10 mouse cellular contexts compared by ENCODE assay signal in genomic region chr10:93288336-93288735, GRCm38 (mm10). TPM values are rescaled to one million over a fixed set of nuclear protein-coding genes. Genes with fewer than 3 reads are reported as not detected.
DNase-seq lines count a peak whose midpoint lies in the region; ATAC-seq and TF ChIP-seq lines count a peak whose summit lies in the region.
"Had no signal": no experiment of that assay in that cellular context is flagged by ENCODE, and none has a peak within 500 bp of the region (broad histone marks: within the 10 kb centered on the region; RNA-seq: fewer than 3 reads in every experiment).

No protein-coding gene starts in this region.

- H3K4me2 ChIP-seq in heart, embryonic 14.5 days (ENCODE audit: low read length), result 0 out of 2 replicates have a peak overlapping the region, but pooled peaks have one; percentile 14
- no peak overlapping the region for H3K4me2 ChIP-seq in midbrain, postnatal 0 days (ENCODE audit: low read depth, low read length, poor library complexity, severe bottlenecking)
- H3K4me2 ChIP-seq in midbrain, embryonic 15.5 days, result no peak overlapping the region
- no peak overlapping the region for H3K4me2 ChIP-seq in stomach, postnatal 0 days (replicated peaks; ENCODE audit: low read depth)
- H3K4me2 ChIP-seq: hindbrain, embryonic 15.5 days; limb, embryonic 15.5 days had no signal

- peaks cover 19% of the 10 kb centered on the region; the same call in 1 of the 2 replicates for H3K36me3 ChIP-seq in heart, embryonic 14.5 days (ENCODE audit: control insufficient read depth, insufficient read depth, low read length)
- peaks cover 24% of the 10 kb centered on the region for H3K36me3 ChIP-seq in heart, embryonic 10.5 days
- no peaks in the 10 kb centered on the region for H3K36me3 ChIP-seq in midbrain, postnatal 0 days (ENCODE audit: insufficient read depth, low read length)
- no peaks in the 10 kb centered on the region for H3K36me3 ChIP-seq in midbrain, embryonic 15.5 days (replicated peaks)
- no peaks in the 10 kb centered on the region for H3K36me3 ChIP-seq in stomach, postnatal 0 days (ENCODE audit: control insufficient read depth, insufficient read depth, low read length)
- H3K36me3 ChIP-seq: hindbrain, embryonic 15.5 days had no signal

- H3K9me3 ChIP-seq in heart, embryonic 14.5 days (ENCODE audit: control insufficient read depth, low read length), result 0 out of 2 replicates have a peak, but pooled peaks cover 2% of the 10 kb centered on the region
- H3K9me3 ChIP-seq in heart, embryonic 10.5 days, result no peaks in the 10 kb centered on the region
- H3K9me3 ChIP-seq in midbrain, postnatal 0 days (ENCODE audit: low read length), result no peaks in the 10 kb centered on the region
- no peaks in the 10 kb centered on the region for H3K9me3 ChIP-seq in midbrain, embryonic 15.5 days
- H3K9me3 ChIP-seq in stomach, postnatal 0 days (ENCODE audit: control insufficient read depth, low read length), result no peaks in the 10 kb centered on the region
- H3K9me3 ChIP-seq: hindbrain, embryonic 15.5 days; limb, embryonic 15.5 days had no signal

- TF ChIP-seq EP300 in stomach, postnatal 0 days (optimal IDR thresholded peaks at IDR 0.05), result no peak

- no peak overlapping the region for H3K4me3 ChIP-seq in heart, embryonic 14.5 days (ENCODE audit: control insufficient read depth in 1 of 2, insufficient read depth in 1 of 2, low read depth in 1 of 2, low read length in 2 of 2)
- no peak overlapping the region for H3K4me3 ChIP-seq in heart, embryonic 10.5 days
- no peak overlapping the region for H3K4me3 ChIP-seq in midbrain, postnatal 0 days (ENCODE audit: low read depth, low read length)
- H3K4me3 ChIP-seq in midbrain, embryonic 15.5 days, result no peak overlapping the region
- no peak overlapping the region for H3K4me3 ChIP-seq in stomach, postnatal 0 days (ENCODE audit: low read depth, low read length)
- H3K4me3 ChIP-seq: hindbrain, embryonic 15.5 days; limb, embryonic 15.5 days had no signal

- no peak for TF ChIP-seq POLR2A in brain, embryonic 14.5 days (IDR thresholded peaks at IDR 0.05; ENCODE audit: borderline replicate concordance, extremely low read depth, insufficient read depth, insufficient read length, poor library complexity, severe bottlenecking)

- peak; percentile 14; the same call in 1 of the 2 replicates for ATAC-seq in heart, embryonic 14.5 days (ENCODE audit: insufficient number of reproducible peaks, insufficient read depth, low FRiP score, low read depth)
- ATAC-seq in midbrain, postnatal 0 days (ENCODE audit: low FRiP score), result no peak
- ATAC-seq in midbrain, embryonic 15.5 days (replicated peaks), result no peak
- ATAC-seq in stomach, postnatal 0 days (ENCODE audit: low FRiP score, low TSS enrichment), result no peak

- no peak overlapping the region for H3K9ac ChIP-seq in heart, embryonic 14.5 days (ENCODE audit: low read length)
- no peak overlapping the region for H3K9ac ChIP-seq in midbrain, postnatal 0 days (replicated peaks; ENCODE audit: low read length, poor library complexity, severe bottlenecking)
- H3K9ac ChIP-seq in midbrain, embryonic 15.5 days, result no peak overlapping the region
- 0 out of 2 replicates have a peak overlapping the region, but pooled peaks have one; percentile 4 for H3K9ac ChIP-seq in stomach, postnatal 0 days (ENCODE audit: low read length)
- H3K9ac ChIP-seq: hindbrain, embryonic 15.5 days; limb, embryonic 15.5 days had no signal

- TF ChIP-seq CTCF in midbrain, postnatal 0 days (IDR thresholded peaks at IDR 0.05), result no peak
- TF ChIP-seq CTCF in brain, embryonic 14.5 days (IDR thresholded peaks at IDR 0.05; ENCODE audit: borderline replicate concordance, extremely low read depth, insufficient read depth, insufficient read length), result no peak
- no peak for TF ChIP-seq CTCF in stomach, postnatal 0 days (IDR thresholded peaks at IDR 0.05; ENCODE audit: low read depth)

- H3K27ac ChIP-seq in heart, embryonic 14.5 days (replicated peaks in 1 of 2; ENCODE audit: control insufficient read depth in 1 of 2, insufficient read depth in 1 of 2, low read depth in 2 of 2, low read length in 2 of 2), result peak overlapping the region; percentile 61 to 66
- no peak overlapping the region for H3K27ac ChIP-seq in heart, embryonic 10.5 days
- H3K27ac ChIP-seq in midbrain, postnatal 0 days (ENCODE audit: low read depth, low read length), result no peak overlapping the region
- no peak overlapping the region for H3K27ac ChIP-seq in midbrain, embryonic 15.5 days
- H3K27ac ChIP-seq in stomach, postnatal 0 days (replicated peaks), result no peak overlapping the region
- H3K27ac ChIP-seq: hindbrain, embryonic 15.5 days; limb, embryonic 15.5 days had no signal

- no peak for DNase-seq in heart, embryonic 10.5 days (ENCODE audit: low spot score)
- DNase-seq in midbrain, postnatal 0 days (ENCODE audit: low spot score), result peak; percentile 61
- peak; percentile 77 for DNase-seq in brain, embryonic 14.5 days (ENCODE audit: low read depth)
- DNase-seq in stomach, postnatal 0 days (ENCODE audit: low spot score), result no peak
- no peak for DNase-seq in yolk sac, embryonic 10.5 days (ENCODE audit: low spot score)
- no peak for DNase-seq in ovary, postnatal 14 days (ENCODE audit: low spot score)

- H3K27me3 ChIP-seq in heart, embryonic 14.5 days (ENCODE audit: control insufficient read depth, insufficient read depth, low read length), result no peaks in the 10 kb centered on the region
- H3K27me3 ChIP-seq in heart, embryonic 10.5 days (ENCODE audit: insufficient read depth, poor library complexity, severe bottlenecking), result no peaks in the 10 kb centered on the region
- H3K27me3 ChIP-seq in midbrain, postnatal 0 days (ENCODE audit: insufficient read depth, low read length), result no peaks in the 10 kb centered on the region
- no peaks in the 10 kb centered on the region for H3K27me3 ChIP-seq in midbrain, embryonic 15.5 days (replicated peaks)
- no peaks in the 10 kb centered on the region for H3K27me3 ChIP-seq in stomach, postnatal 0 days (ENCODE audit: control insufficient read depth, insufficient read depth, low read length)
- H3K27me3 ChIP-seq: hindbrain, embryonic 15.5 days; limb, embryonic 15.5 days had no signal

- peaks cover 18 to 44% of the 10 kb centered on the region in 2 experiments for H3K4me1 ChIP-seq in heart, embryonic 14.5 days (ENCODE audit: control insufficient read depth in 2 of 2, insufficient read depth in 2 of 2, low read length in 2 of 2)
- peaks cover 29% of the 10 kb centered on the region for H3K4me1 ChIP-seq in heart, embryonic 10.5 days
- H3K4me1 ChIP-seq in midbrain, postnatal 0 days (ENCODE audit: insufficient read depth, low read length), result no peaks in the 10 kb centered on the region
- H3K4me1 ChIP-seq in midbrain, embryonic 15.5 days, result 0 out of 2 replicates have a peak, but pooled peaks cover 11% of the 10 kb centered on the region
- no peaks in the 10 kb centered on the region for H3K4me1 ChIP-seq in stomach, postnatal 0 days (replicated peaks; ENCODE audit: control insufficient read depth, insufficient read depth)

- 13% methylated on average over 4 of the region's 4 CpGs for WGBS in heart, embryonic 14.5 days
- 57% methylated on average over 4 of the region's 4 CpGs for WGBS in heart, embryonic 10.5 days
- WGBS in midbrain, postnatal 0 days, result 67% methylated on average over 4 of the region's 4 CpGs
- WGBS in midbrain, embryonic 15.5 days, result 66% methylated on average over 4 of the region's 4 CpGs
- 34% methylated on average over 4 of the region's 4 CpGs for WGBS in stomach, postnatal 0 days

RNA-seq across cellular contexts. Expression of gene Elk3, which starts 22.6 kb away (rescaled TPM):
- polyA plus RNA-seq in heart, embryonic 14.5 days (2014; fragmentation: Nextera tagmentation; extraction: Ambion mirVana), result 42.8 and 46.5 TPM in 2 replicates
- polyA plus RNA-seq in heart, embryonic 10.5 days (2016; fragmentation: Nextera tagmentation; extraction: Ambion mirVana), result 23.6 and 25.9 TPM in 2 replicates
- 6.9 and 8.1 TPM in 2 replicates for total RNA-seq in midbrain, postnatal 0 days (2014; rRNA removed)
- 6.2 and 6.9 TPM in 2 replicates for polyA plus RNA-seq in midbrain, postnatal 0 days (2015; fragmentation: Nextera tagmentation; extraction: Ambion mirVana)
- polyA plus RNA-seq in midbrain, embryonic 15.5 days (2015; fragmentation: Nextera tagmentation; extraction: Ambion mirVana), result 7.5 and 7.9 TPM in 2 replicates
- 14.2 and 16.0 TPM in 2 replicates for polyA plus RNA-seq in brain, embryonic 14.5 days (2012; rRNA removed)
- 11.3 and 12.5 TPM in 2 replicates for polyA plus RNA-seq in stomach, postnatal 0 days (2015; fragmentation: Nextera tagmentation; extraction: Ambion mirVana)

Comparison
In these comparisons a context has a peak if more than half of its experiments do, and no peak if none do; other contexts are left out.
1. H3K27ac ChIP-seq: peak in heart, embryonic 14.5 days (2 of 2); none in heart, embryonic 10.5 days (single experiment), midbrain, postnatal 0 days (single experiment), midbrain, embryonic 15.5 days (single experiment) and stomach, postnatal 0 days (single experiment).
2. DNase-seq: peak in midbrain, postnatal 0 days (single experiment) and brain, embryonic 14.5 days (single experiment); none in heart, embryonic 10.5 days (single experiment), stomach, postnatal 0 days (single experiment), yolk sac, embryonic 10.5 days (single experiment) and ovary, postnatal 14 days (single experiment).